Mouse (Mus musculus): ENCODE measurements at regions not wholly inside any gene's neighbourhood (a gene's known extent, or its start where the extent isn't known, plus 50 kb on each side); places are given as distances from the start of the nearest gene placed in this dataset.

- TF ChIP-seq CTCF (IDR thresholded peaks at IDR 0.05; ENCODE audit: low read depth) (no peak), EP300 (IDR thresholded peaks at IDR 0.05; ENCODE audit: low read depth) (no peak)
Measured at GRCm38 (mm10) chr2:46468936-46469629, 1351.9 kb upstream of the Zeb2 start.
